Mouse (Mus musculus) lung, embryonic 14.5 days (tissue): ENCODE data around the gene Npc2. TPM values are rescaled to one million over a fixed set of nuclear protein-coding genes. Genes with fewer than 3 reads are reported as not detected.

ENCODE experiments used
- ATAC-seq: fragments of 200-750 bp; cut with Nextera tagmentation; 2 replicates; pipeline ENCODE4 v1.8.0; 2017; ENCODE audit warnings: mild to moderate bottlenecking, moderate TSS enrichment, moderate library complexity; ENCODE audit not compliant: insufficient read depth
- DNase-seq: peaks from one replicate; pipeline ENCODE4 v3.0.0-alpha.2; 2015
- H3K27ac ChIP-seq: fragments of 300-500 bp; sonication (generic); 2 replicates; pipeline ENCODE4 v1.5.1; 2014; ENCODE audit warnings: low read depth, mild to moderate bottlenecking, moderate library complexity
- H3K27me3 ChIP-seq: fragments of 300-500 bp; sonication (generic); 2 replicates; pipeline ENCODE4 v1.6.1; 2014; ENCODE audit warnings: low read length, control low read depth; ENCODE audit not compliant: insufficient read depth
- H3K36me3 ChIP-seq: fragments of 300-500 bp; sonication (generic); 2 replicates; pipeline ENCODE4 v1.6.1; 2014; ENCODE audit warnings: control low read depth; ENCODE audit not compliant: insufficient read depth
- H3K4me1 ChIP-seq: fragments of 300-500 bp; sonication (generic); 2 replicates; pipeline ENCODE4 v1.6.1; 2014; ENCODE audit warnings: antibody characterized with exemption, control low read depth; ENCODE audit not compliant: insufficient read depth
- H3K4me2 ChIP-seq: fragments of 300-500 bp; sonication (generic); 2 replicates; pipeline ENCODE4 v1.6.1; 2014; ENCODE audit warnings: mild to moderate bottlenecking
- H3K4me3 ChIP-seq: fragments of 300-500 bp; sonication (generic); 2 replicates; pipeline ENCODE4 v1.5.1; 2014; ENCODE audit warnings: low read depth, low read length
- H3K9ac ChIP-seq: fragments of 300-500 bp; sonication (generic); 2 replicates; pipeline ENCODE4 v1.6.1; 2014
- H3K9me3 ChIP-seq: fragments of 300-500 bp; sonication (generic); 2 replicates; pipeline ENCODE4 v1.6.1; 2016; ENCODE audit warnings: low read depth, low read length, control low read depth
- CTCF ChIP-seq: IDR thresholded peaks from 2 replicates; pipeline ENCODE4 v1.5.1; 2016; ENCODE audit warnings: antibody characterized with exemption, low read depth
- WGBS: fragments of 180-500 bp; shearing (Covaris S2); extraction: QIAGEN DNeasy Blood & Tissue Kit; methylation state at CpG from one replicate; pipeline ENCODE4 v1.1.7; 2014; 5-methylcytosine and 5-hydroxymethylcytosine counted together
- polyA plus RNA-seq: library from polyadenylated mRNA; unstranded; fragments of >200 nt; fragmentation: Nextera tagmentation; extraction: Ambion mirVana; gene quantifications from 2 replicates; pipeline ENCODE4 v1.2.1, GENCODE M21; 2014

The Npc2 gene
- polyA plus RNA-seq, 1 experiment from 2014 or later = 107 TPM

DNA sequence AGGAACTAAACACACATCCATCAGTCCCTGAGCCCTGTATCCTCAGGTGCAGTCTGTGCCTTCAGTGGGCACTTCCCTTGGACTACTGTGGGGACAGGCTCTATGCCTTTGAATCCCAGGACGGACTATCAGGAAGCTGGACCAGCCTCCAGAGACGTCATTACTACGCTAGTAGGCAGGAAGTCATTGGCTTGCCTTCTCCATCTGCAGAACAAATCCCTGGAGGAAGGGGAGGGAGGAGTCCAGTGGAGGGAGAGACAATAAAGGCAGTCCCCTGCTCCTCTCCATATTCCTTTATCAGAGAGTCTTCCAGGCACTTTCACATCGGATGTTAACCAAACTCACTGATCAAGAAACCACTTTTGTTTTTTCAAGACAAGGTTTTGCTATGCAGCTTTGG lies 38.6 kb upstream of the Npc2 start:
- no peak for TF ChIP-seq CTCF
- H3K9me3 ChIP-seq = no peaks in the 10 kb centered on the region
- no peak overlapping the region for H3K4me3 ChIP-seq
- no peaks in the 10 kb centered on the region for H3K27me3 ChIP-seq
- DNase-seq = no peak
- ATAC-seq = no peak
- WGBS = 63% methylated on average over 4 of the region's 4 CpGs
- H3K27ac ChIP-seq = no peak overlapping the region
- H3K4me1 ChIP-seq = peaks cover 7% of the 10 kb centered on the region; the same call in 1 of the 2 replicates
- H3K4me2 ChIP-seq = no peak overlapping the region
- no peak overlapping the region for H3K9ac ChIP-seq
- no peaks in the 10 kb centered on the region for H3K36me3 ChIP-seq

DNA sequence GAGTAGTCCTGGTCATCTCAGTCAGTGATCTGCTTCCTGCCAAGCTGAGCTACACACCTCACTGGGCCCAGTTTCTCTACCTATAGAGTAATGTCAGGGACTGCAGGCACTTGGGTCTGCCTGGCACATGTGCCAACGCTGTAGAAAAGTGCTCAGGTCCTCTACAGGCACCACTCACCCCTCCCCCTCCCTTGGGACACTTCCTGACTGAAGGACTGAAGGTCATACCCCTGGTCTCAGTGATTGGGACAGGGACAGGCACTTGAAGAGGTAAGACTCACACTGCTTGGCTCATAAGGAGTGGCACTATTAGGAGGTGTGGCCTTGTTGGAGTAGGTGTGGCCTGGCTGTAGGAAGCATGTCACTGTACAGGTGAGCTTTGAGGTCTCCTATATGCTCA lies 37.9 kb upstream of the Npc2 start:
- no peaks in the 10 kb centered on the region for H3K9me3 ChIP-seq
- no peak overlapping the region for H3K4me2 ChIP-seq
- H3K36me3 ChIP-seq = no peaks in the 10 kb centered on the region
- no peak for TF ChIP-seq CTCF
- WGBS = 44% methylated on average over 1 of the region's 1 CpGs
- no peak for DNase-seq
- ATAC-seq = no peak
- H3K27me3 ChIP-seq = no peaks in the 10 kb centered on the region
- peaks cover 6% of the 10 kb centered on the region; the same call in 1 of the 2 replicates for H3K4me1 ChIP-seq
- H3K4me3 ChIP-seq = no peak overlapping the region
- no peak overlapping the region for H3K9ac ChIP-seq
- H3K27ac ChIP-seq = no peak overlapping the region

DNA sequence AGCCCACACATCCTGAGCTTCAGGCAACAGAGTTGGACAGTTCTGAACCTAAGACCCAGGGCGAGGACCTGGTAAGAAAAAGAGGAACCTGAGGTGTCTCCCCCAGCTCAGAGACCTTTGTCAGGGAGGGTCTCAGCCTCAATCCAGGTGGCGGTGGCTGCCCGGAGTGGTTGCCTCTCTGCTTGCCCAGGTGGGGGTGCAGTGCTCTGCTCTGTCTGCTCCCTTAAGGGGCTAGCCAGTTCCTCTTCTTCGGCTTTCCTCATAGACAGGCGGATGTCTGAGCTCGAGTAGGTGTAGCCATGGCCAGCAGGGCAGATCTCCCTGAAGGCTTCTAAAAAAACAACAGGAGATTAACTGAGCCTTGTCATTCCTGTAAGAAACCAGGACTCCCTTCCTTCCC lies 36.1 kb upstream of the Npc2 start:
- H3K4me2 ChIP-seq = no peak overlapping the region
- no peak for DNase-seq
- no peaks in the 10 kb centered on the region for H3K9me3 ChIP-seq
- no peak overlapping the region for H3K4me3 ChIP-seq
- no peaks in the 10 kb centered on the region for H3K4me1 ChIP-seq
- H3K27ac ChIP-seq = no peak overlapping the region
- WGBS = 79% methylated on average over 6 of the region's 6 CpGs
- no peak for ATAC-seq
- no peaks in the 10 kb centered on the region for H3K36me3 ChIP-seq
- TF ChIP-seq CTCF = no peak
- no peak overlapping the region for H3K9ac ChIP-seq
- H3K27me3 ChIP-seq = no peaks in the 10 kb centered on the region

DNA sequence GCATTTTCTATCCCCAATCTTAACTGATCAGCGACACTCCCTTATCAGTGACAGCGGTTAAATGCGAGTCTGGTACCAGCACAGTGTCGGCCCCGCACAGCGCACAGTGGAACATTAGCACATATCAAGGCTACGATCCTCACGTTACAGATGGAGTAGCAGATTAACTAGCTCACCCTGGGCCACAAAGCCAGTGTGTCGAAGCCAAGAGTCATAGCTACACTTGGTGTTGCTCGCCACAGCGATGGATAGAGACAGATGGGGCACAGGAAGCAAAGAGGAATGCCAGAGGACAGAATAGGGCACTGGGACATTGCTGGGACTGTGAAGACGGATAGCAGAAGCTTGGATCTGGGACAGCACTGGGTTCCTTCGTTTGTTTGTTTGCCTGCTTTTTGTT lies 34.4 kb upstream of the Npc2 start:
- Histone ChIP-seq H3K9ac (no peak overlapping the region), H3K27ac (peak overlapping the region; percentile 86; the same call in 1 of the 2 replicates), H3K4me2 (no peak overlapping the region), H3K36me3 (no peaks in the 10 kb centered on the region), H3K27me3 (no peaks in the 10 kb centered on the region), H3K4me1 (no peaks in the 10 kb centered on the region), H3K9me3 (no peaks in the 10 kb centered on the region), H3K4me3 (no peak overlapping the region)
- 45% methylated on average over 13 of the region's 13 CpGs for whole genome bisulfite sequencing
- TF ChIP-seq CTCF = no peak
- no peak for ATAC-seq
- DNase-seq = no peak

DNA sequence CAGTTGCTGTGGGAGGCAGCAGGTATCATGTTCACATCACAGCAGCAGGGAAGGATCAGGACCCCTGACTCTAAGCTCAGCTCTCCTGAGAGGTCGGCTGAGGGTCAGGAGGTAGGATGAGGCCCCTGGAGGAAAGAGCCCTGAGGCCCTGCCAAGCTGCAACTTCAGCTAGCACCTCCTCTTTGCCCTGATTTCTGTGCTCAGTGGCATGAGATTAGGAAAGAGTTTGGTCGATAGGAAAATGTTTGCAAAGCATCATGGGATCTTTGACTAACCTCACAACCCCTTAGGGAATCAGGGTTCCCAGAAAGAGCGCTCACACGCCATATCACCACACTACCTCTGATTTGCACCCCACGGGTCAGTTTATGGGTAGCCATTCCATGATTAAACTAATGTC lies 33.8 kb upstream of the Npc2 start:
- Histone ChIP-seq H3K4me3 (no peak overlapping the region), H3K27me3 (no peaks in the 10 kb centered on the region), H3K36me3 (no peaks in the 10 kb centered on the region), H3K9ac (no peak overlapping the region), H3K4me1 (no peaks in the 10 kb centered on the region), H3K27ac (peak overlapping the region; percentile 86; the same call in 1 of the 2 replicates), H3K9me3 (no peaks in the 10 kb centered on the region), H3K4me2 (no peak overlapping the region)
- 43% methylated on average over 5 of the region's 5 CpGs for WGBS
- DNase-seq = no peak
- no peak for TF ChIP-seq CTCF
- no peak for ATAC-seq

DNA sequence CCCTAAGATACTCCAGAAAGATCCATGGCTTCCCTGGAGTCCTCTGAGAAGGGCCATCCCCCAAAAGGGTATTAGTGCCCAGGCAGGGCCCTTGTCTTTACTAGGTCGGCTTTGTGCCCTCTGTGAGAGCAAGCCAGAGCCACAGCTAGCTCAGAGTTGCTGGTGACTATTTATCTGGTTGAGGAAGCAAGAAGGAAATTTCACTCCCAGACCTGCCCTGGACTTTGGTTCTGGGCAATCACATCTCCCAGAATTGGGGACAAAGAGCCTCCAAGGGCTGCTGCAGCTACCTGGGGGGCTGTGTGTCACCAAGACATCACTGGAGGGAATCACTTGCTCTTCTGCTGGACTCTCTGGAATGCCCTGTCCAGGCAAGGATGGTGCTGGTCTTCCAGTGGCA lies 33.1 kb upstream of the Npc2 start:
- ATAC-seq = no peak
- 44% methylated on average over 1 of the region's 1 CpGs for WGBS
- Histone ChIP-seq H3K36me3 (no peaks in the 10 kb centered on the region), H3K9me3 (no peaks in the 10 kb centered on the region), H3K27me3 (no peaks in the 10 kb centered on the region), H3K4me2 (no peak overlapping the region), H3K4me3 (no peak overlapping the region), H3K9ac (no peak overlapping the region), H3K4me1 (no peaks in the 10 kb centered on the region), H3K27ac (peak overlapping the region; percentile 86)
- no peak for DNase-seq
- no peak for TF ChIP-seq CTCF

DNA sequence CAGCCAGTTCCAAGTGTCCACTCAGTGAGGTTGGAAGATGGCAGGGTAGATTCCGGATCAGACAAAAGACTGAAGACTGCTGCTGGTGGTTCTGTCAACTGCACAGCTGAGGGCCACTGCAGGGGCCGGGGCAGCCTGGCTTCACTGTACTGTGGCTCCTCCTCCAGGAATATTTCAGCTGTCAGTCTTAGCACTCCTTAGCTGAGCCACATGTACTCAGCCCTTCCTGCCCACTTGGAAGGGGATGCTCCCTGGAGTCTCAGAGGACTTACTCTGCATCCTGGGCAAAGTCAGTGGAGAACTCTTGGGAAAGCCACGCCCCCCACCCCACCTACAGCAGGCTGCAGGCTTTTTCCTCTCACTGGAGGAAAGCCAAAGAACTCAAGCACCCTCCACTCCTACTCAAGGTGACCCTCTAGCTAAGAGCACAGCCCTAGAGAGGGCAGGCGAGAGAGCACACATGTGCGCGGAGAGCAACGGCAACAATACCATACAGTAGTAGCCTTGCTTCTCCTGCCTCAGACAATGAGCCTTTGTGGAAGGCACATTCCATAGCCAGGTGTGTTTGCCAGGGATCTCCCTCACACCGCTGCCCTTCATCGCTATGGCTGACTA lies 32.4 kb upstream of the Npc2 start:
- peak; percentile 86 for DNase-seq
- Histone ChIP-seq H3K4me1 (no peaks in the 10 kb centered on the region), H3K9me3 (no peaks in the 10 kb centered on the region), H3K4me3 (no peak overlapping the region), H3K27me3 (no peaks in the 10 kb centered on the region), H3K9ac (no peak overlapping the region), H3K36me3 (no peaks in the 10 kb centered on the region), H3K27ac (peak overlapping the region; percentile 86), H3K4me2 (no peak overlapping the region)
- WGBS = 51% methylated on average over 9 of the region's 9 CpGs
- ATAC-seq = peak; percentile 96
- TF ChIP-seq CTCF = peak; percentile 15; the same call in 1 of the 2 replicates
